Mouse (Mus musculus) layer of hippocampus, postnatal 25 days (tissue): ENCODE results near the gene Fbxo45. TPM values are rescaled to one million over a fixed set of nuclear protein-coding genes. Genes with fewer than 3 reads are reported as not detected.
"Not testable (repeated sequence)": the region's sequence is repeated elsewhere in the genome, so short reads cannot be mapped to it uniquely, and the experiment has no call there.

Experiments
- DNase-seq, 2 experiments: peaks; one replicate each; pipeline ENCODE4 v3.0.0; 2022; ENCODE audit warnings: mixed read lengths in 2 of 2, low spot score in 1 of 2; ENCODE audit errors: extremely low spot score in 1 of 2
- total RNA-seq, 2 experiments: library from RNA; stranded (reverse); gene quantifications; 2 replicates each; pipeline ENCODE4 v1.2.3; 2021

The Fbxo45 gene
- total RNA-seq, result 10 to 100 TPM; 43.3 to 46.4 TPM

DNA sequence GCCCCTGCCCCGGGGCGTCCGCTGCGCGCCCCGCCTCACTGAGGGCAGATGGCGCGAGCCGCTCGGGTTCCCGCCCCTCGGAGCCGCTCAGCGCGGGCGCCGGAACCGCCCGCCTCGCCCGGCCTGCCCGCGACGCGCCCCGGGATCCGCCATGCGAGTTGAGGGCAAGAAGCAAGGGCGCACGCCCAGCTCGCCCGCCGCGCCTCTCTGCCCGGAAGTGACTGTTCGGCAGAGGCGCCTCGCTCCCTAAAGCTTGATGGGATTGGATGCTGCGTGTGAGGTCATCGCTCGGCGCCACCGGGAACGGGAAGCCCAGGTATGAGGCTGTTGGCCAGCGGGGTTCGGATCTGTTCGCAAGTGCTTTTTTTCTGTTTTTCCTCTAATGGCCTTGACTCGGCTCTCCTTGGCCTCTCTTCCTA is at the start of gene Fbxo45, which contains the start of gene Wdr53:
Gene Fbxo45 (minus strand): TSS at position 207 of the 419 bp plus-strand sequence.
Gene Wdr53 (plus strand): TSS at position 276 of the 419 bp plus-strand sequence.
- DNase-seq, result peak; percentile 94 to 95

DNA sequence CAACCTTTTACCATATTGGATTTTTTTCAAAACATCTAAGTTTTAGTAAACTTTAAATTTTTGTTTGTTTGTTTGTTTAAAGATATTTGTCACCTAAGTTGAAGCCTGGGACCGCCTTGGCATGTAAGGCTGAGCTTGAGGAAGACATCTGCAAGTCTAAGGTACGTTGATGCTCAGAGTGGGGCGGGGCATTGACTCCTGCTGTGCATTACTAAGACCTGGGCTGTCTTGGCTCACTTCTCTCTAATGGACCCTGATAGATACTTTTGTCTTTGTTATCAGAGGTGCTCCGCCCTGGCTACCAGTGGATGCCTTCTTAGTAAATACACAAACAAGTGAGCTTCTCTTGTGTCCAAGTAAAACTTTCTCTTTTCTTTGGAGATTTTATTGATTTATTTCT is 44.9 kb upstream of the Fbxo45 start:
- no peak for DNase-seq

DNA sequence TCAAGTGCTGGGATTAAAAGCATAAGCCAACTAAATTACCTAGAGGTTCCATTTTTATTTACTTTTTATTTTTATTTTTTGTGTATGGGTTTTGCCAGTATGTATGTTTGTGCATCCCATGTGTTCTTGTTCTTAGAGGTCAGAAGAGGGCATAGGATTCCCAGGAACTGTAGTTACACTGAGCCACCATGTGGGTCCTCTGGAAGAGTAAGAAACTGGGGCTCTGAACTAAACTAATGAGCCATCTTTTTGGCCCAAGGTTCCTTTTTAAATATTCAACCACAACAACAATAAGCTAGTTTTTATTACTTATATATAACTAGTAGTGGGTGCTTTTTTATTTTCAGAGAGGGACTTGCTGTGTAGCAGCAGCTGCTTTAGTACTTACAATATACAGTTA is 35.6 kb upstream of the Fbxo45 start:
- DNase-seq, result no peak

DNA sequence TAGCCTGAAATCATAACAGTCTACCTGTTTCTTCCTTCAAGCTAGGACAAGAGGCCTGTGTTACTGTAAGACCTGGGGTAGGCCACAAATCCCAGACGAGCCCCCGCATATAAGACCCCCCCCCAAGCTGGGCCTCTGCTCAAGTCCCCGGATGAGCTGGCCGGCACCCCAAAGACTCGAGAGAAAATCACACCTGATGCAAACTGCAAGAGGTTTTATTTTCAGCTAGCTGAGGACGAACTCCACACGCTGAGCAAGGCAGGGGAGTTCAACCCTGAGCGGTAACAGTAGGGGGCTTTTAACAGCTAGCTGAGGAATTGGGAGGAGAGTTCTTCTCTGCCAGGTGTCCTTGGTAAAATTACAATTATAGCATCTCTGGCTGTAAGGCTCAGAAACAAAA is 33.3 kb upstream of the Fbxo45 start:
- DNase-seq, result no peak

DNA sequence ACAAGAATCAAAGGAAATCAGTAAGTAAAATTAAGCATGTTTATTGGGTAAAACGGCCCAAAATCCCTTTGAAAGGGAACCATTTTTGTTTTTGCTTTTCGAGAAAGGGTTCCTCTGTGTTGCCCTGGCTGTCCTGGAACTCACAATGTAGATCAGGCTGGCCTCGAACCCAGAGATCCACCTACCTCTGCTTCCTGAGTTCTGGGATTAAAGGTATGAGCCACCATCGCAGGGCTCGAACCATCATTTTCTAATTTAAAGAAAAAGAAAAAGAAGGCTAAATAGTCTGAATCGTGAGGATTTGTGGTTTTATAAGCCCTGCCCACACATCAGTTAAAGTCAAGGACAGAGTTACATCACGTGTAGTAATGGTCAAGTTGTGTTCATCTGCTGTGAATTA is 31.4 kb upstream of the Fbxo45 start:
- no peak for DNase-seq

DNA sequence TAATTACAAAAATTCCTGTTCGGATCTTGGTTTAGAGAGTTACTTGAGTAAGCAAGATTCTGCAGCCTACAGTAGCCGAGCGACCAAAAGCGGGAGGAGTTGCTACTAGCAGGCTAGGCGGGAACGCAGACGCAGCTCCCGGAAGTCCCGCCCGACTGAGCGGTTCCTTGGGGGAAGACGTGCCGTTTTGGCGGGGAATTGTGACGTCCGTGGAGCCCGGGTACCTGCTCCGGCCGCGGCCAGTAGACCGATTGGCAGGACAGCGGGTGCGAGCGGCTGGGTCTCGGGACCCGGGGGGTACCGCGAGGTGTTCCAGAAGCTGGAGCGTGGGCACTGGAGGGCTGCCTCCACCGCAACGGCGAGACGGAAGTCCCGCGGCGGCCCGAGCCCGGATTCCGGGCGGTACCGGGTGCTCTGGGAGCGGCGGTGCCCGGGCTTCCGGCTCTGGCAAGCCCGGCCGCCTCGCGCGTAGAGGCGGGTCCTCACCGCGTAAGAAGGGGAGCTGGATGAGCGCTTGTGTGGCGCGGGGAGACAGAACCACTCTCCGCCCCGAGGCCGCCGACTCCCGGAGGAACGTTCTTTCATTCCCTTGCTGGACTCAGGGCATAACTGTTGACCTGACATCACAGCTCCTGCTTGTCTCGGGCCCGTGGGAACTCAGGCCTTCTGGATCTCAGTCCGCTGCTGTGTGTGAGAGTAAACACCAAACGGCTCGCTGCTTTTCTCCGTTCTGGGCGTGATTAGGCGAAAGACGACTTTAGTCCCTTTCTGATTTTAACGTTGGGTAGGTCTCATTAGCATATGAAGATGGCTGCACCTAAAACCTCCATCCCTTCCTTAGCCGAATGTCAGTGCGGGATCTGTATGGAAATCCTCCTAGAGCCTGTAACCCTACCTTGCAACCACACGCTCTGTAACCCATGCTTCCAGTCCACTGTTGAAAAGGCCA is 30.6 kb upstream of the Fbxo45 start, which contains the start of gene Rnf168:
Gene Rnf168 (plus strand): TSS at position 152 of the 949 bp plus-strand sequence.
- peak; percentile 78 to 86 for DNase-seq

DNA sequence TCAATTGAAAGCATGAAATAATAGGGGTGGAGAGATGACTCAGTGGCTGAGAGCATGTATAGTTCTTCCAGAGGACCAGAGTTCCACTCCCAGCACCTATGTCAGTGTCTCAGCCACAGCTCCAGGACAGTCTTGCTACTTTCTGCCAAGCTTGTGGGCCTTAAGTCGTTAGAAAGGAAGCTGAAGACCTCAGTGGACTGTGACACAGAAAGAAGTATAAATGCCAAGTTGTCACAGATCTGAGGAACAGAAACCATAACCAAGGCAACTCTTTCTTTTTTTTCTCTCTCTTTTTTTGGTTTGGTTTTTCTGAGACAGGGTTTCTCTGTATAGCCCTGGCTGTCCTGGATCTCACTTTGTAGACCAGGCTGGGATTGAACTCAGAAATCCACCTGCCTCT is 28.9 kb upstream of the Fbxo45 start:
- DNase-seq, result no peak

DNA sequence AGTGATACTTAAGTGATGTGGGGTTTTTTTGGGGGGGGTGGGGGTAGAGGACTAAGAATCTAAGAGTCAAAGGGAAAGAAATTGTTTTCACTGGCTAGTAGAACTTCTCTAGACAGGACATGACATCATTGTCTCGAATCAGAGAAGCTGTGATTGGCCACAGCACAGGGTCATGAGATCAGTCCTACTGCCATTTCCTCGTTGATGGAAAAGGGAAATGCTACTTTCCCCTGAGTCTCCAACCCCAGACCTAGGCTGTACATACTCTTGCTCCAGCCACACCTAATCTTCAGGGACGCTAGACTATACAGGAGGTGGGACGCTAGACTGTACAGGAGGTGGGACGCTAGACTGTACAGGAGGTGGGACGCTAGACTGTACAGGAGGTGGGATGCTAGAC is 28.1 kb upstream of the Fbxo45 start:
- no peak for DNase-seq

DNA sequence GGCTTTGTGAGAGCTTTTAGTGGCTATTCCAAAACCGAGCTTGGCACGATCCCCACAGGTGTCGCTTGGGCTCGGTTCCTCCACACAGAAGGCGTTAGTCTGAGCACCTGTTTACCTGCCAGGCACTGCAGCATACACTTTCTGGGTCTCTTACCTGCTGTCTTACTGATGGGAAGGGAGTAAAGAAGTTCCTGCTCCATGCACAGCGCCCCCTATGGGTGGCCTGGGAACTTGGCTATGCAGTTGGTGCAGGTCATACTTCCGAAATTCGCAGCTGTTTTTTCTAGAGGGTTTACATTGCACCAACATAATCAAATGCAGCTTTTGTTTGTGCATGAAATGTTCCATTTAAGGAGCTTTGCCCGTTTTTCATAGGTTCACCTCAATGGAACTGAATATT is 26.4 kb upstream of the Fbxo45 start:
- no peak for DNase-seq

DNA sequence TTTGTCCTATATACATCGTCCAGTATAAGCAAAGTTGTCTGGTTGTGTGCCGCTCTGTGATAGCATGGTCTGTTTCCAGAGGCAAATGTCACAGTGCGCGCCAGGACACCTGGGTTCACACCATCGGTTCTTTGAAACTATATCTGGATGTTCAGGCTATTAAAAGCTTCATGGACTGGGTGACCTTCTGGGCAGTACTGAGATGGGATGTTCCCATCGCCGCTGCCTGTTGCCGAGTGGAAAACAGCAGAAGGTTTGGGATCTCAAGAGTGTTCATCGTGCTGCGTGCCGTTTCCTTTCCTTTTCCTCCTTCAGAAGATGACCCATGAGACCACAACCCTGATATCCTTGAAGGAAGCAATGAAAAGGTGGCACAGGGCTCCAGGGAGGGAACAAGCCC is 24.3 kb upstream of the Fbxo45 start, which contains the start of gene Smco1:
Gene Smco1 (plus strand): TSS at position 178 of the 400 bp plus-strand sequence.
- no peak for DNase-seq

DNA sequence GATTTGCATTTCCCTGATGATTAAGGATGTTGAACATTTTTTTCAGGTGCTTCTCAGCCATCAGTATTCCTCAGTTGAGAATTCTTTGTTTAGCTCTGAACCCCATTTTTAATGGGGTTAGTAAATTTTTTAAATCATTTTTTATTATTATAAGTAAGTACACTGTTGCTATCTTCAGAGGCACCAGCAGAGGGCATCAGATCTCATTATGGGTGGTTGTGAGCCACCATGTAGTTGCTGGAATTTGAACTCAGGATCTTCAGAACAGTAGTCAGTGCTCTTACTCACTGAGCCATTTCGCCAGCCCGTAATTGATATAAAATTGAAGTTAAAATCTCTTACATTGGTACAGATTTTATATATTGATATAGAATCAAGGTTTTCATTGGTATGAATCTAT is 17.3 kb upstream of the Fbxo45 start:
- peak in 1 of 2 experiments; percentile 14 for DNase-seq

DNA sequence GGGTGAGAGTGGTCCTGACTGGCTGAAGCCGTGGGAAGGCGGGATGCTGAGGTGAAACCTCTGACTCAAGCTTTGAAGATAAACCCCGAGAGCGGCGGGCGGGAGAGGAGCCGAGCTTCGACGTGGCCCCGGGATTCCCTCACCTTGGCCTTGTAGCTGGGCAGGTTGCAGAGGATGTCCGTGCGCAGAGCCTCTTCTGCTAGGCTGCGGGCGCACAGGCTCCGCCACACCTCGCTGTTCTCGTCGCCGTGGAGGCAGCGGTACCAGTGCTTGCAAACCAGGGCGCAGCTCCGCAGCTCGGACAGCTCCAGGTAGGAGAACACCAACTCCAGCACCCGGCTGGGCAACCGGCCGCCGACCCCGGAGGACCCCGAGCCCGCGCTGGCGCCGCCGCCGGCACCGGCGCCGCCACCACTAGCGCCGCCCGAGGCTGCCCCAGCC is 587 bp downstream of the Fbxo45 start:
- peak; percentile 40 to 44 for DNase-seq

DNA sequence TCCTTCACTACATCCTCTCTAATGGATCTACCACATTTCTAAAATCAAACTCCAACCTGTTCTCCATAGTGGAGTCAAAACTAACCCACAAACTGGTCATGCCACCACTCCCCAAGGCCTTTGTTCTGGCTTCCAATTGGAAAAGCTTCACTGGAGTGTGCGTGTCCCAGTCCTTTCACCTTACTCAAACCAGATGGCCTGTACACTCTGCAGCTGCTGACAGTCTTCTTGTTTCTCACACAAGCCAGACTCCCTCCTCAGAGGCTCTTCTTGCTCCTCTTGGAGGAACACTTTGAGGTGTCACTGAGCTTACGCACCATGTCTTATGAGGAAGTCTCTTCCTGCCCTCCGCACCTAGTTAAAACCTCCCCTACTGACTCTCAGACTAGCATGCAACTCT is 3.1 kb downstream of the Fbxo45 start:
- DNase-seq, result no peak

DNA sequence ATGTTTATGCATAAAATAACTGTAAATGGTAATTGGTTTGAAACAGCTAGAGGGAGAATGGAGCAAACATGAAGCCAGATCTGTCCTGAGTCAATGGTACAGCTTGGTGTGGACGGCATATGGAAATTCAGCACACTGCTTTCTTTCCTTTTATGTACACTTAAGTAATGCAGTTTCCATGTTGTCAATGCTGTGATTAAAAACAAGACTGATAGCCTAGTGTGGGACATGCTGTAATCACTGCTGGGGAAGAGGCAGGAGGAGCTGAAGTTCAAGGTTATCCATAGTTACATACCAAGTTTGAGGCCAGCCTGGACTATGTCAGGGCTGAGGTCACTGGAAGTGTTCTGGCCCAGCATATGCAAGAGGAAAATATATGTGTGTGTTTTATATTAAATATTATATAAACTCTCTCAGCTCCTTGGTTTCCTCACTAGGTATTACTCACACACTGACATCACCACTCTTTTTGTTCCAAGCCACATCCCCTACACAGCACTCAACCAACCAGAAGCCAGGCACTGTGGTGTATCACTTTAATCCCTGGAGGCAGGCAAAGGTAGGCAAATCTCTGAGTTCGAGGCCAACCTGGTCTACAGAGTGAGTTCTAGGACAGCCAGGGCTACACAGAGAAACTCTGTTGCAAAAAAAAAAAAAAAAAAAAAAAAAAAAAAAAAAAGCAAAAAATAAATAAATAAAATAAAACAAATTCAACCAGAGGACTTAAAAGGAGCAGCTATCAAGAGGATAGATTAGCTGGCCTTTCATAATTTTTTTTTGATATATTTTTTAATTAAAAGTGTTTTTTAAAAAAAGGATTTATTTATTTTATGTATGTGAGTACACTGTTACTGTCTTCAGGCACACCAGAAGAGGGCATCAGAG is 7.3 kb downstream of the Fbxo45 start:
- DNase-seq, result no peak

DNA sequence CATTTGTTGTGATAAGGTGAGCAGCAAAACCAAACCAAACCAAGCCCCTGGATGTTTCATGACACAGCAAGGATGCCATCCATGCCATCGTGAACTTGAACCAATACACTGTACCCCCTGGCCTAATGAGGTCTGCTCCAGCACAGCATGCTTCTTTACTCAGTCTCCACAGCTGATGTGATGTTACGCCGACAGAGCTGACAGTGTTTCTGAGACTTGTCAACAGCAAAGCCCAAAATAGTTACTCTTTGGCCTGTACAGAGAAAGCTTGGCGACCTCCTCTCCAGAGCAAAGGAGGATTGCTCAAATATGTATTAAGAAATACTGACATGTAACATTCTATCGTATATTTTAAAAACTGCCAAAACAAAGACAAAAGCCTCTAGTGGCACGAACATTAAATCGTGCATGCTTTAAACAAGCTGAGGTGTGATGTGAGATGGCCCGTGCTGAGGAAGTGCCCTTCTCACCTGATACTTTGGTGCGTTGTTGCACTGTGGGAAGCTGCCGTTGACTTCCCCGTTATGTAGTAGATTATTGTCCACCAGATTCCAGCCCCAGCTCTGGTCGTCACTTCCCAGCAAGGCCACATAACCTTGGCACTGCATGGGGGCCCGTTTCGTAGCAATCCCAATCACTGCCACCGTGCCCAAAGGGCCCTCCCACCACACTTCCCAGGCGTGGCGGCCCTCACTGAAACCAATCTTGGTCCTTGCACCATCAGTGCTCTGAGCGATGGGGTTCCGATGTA is 8.9 kb downstream of the Fbxo45 start:
- DNase-seq, result no peak

DNA sequence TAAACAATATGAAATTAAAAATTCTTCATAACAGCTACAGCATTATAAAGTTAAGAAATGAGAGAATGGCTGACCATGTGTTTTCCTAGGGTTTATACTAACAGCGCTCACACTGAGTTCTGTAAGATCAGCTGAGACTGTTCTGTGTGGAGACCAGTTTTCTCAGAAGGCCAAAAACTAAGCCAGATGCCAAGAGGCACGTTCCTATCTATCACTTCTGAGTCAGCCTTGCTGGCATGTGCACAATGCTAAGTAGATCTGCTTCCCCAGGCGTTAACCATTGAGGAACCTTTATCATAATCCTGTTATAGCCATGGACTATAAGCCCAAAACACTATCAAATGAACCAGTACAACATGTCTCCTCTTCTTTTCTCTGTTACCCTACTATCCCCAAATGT is 14.9 kb downstream of the Fbxo45 start:
- DNase-seq, result not testable (repeated sequence)

DNA sequence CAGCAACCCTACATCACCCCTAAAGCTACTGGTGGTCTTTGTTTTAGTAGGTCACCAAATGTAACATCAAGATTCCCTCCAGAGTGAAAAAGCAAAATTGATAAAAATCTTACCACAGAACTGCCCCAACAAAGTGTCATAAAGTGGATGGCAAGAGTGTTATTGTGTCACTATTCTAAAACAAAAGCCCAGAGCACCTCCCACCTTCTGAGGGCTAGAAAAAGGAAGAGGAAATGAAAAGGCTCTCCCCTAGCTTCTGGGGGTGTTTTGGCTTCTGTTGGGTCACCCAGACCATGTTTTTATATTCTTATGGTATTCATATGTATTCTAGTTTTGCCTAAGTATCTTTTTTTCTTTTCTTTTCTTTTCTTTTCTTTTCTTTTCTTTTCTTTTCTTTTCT is 24.6 kb downstream of the Fbxo45 start:
- no peak for DNase-seq

DNA sequence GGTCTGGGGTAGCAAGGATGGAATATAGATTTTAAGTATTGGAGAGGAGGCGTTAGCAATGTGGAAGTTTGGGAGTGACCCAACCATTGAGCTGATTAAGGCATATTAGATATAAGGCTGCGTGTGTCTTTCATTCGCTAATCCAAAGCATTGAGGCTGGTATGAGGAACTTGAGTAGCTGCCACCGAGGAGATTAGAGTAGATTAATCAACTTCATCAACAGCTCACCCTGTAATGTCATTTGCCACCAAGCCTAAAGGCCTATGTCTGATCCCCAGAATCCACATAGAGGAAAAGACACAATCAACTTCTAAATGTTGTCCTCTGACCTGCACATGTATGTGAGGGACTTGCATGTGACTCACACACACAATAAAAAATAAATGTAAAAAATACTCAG is 25.2 kb downstream of the Fbxo45 start:
- DNase-seq, result no peak

DNA sequence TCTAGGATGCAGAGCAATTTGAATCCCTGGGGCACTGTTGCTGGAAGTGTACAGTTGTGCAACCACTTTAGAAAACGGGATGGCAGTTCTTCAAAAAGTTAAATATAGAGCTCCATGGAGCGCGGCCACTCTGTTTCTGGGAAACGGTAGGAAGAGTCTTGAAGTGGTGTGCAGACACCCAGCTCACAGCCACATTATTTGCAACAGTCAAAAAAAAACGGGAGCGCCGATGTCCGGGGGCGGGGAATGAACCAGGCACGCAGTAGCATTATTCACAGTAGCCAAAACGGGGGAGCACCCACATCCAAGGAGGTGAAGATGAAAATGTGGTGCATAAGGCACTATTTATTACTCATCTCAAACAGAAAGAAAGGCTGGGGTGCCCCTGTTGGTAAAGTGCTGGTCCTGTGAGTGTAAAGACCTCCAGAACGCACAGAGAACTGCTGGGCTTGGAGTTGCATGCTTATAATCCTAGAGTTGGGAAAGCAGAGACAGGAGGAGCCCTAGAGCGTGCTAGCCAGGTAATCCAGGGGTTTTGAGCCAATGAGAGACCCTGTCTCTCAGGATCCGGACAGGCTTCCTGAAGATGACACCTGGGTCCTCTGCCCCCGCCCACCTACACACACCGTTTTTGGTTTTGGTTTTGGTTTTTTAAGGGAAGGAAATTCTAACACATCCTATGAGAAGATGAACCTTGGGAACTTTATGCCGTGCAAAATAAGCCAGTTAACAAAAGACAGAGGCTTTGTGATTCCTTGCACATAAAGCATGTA is 32.0 kb downstream of the Fbxo45 start:
- DNase-seq, result no peak
